Mouse (Mus musculus) bone marrow, adult 2 months (tissue): Measurements from ENCODE around the gene Zfp286.

Experiments used
- CTCF ChIP-seq: fragments of 200-500 bp; IDR thresholded peaks from 2 replicates; pipeline ENCODE4 v1.5.1; 2011; ENCODE audit warnings: low read length, control low read depth; ENCODE audit not compliant: control insufficient read depth, insufficient read depth
- POLR2A ChIP-seq: fragments of 200-500 bp; IDR thresholded peaks from 2 replicates; pipeline ENCODE4 v1.6.1; 2011; ENCODE audit warnings: low read depth, mild to moderate bottlenecking, control low read depth, low read length, borderline replicate concordance; ENCODE audit not compliant: control insufficient read depth

DNA sequence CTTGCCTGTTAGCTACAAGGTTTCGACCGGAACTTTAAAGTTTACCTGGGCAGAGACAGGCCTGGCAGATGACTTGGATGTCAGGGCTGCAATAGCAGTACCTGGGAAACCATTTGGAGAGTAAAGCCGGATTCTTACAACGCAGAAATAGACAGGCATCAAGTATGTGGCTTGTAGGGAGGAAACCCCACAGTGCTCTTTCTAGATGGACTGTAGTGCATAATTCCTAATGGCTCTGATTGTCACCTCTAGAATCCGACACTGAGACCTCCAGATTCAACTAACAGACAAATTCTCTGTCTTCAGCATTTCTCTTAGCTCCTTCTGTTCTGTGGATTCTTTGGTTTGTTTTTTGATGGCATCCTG, 57.3 kb downstream of the Zfp286 start:
- TF ChIP-seq CTCF: no peak
- TF ChIP-seq POLR2A: no peak
